Comparison of ENCODE assay signal across 11 mouse cellular contexts in the genomic region with DNA sequence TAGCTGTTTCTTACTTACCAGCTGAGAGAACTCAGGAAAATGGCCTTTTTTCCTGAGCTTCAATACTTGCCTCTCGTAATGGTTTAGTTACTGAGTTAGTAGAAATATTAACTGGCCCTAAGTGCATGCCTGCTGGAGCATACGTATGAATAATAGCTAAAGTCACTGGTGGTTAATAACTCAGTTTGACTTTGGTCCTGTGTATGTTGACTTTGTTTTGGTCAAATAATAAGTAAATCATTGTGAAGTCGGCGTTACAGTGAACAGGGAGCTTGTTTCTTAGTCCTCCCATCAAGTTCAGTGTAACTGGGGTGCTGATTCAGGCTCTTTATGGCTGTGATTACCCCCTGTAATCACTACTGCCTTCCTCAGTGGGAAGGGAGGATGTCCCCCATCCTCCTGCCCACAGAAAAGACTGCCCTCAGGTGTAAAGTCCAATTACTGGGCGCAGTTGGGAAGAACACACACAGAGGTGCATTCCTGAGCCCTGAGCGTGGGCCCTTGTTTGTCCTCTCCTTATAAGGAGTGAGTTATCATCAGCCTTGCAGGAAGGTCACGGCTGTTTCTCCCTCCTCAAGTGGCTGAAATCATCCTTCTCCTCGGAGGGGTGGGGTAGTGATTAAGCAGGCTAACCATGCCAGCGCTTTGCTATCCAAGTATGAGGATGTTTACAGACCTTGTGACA. TPM values are rescaled to one million over a fixed set of nuclear protein-coding genes. Genes with fewer than 3 reads are reported as not detected.
A peak's percentile ranks its signal among the peaks of the same experiment; 100 is the strongest.
DNase-seq lines count a peak whose midpoint lies in the region; ATAC-seq and TF ChIP-seq lines count a peak whose summit lies in the region.
"Had no signal": no experiment of that assay in that cellular context is flagged by ENCODE, and none has a peak within 500 bp of the region (broad histone marks: within the 10 kb centered on the region; RNA-seq: fewer than 3 reads in every experiment).

No protein-coding gene starts in this region.

- TF ChIP-seq CTCF in kidney, postnatal 0 days (IDR thresholded peaks at IDR 0.05; ENCODE audit: low read depth), result no peak

- intact Hi-C loops in gastrocnemius, postnatal 14 days (cut with DNase I; ENCODE audit: low total_unique reads), result no loop called here

- no peak overlapping the region for H3K9ac ChIP-seq in liver, embryonic 12.5 days
- H3K9ac ChIP-seq in kidney, postnatal 0 days (ENCODE audit: low read depth, low read length), result no peak overlapping the region
- H3K9ac ChIP-seq in stomach, embryonic 14.5 days (replicated peaks; ENCODE audit: low read depth, low read length), result no peak overlapping the region
- H3K9ac ChIP-seq: embryonic facial prominence, embryonic 12.5 days had no signal

- no peak overlapping the region for H3K27ac ChIP-seq in liver, embryonic 12.5 days
- peak overlapping the region; percentile 90 for H3K27ac ChIP-seq in kidney, postnatal 0 days
- peak overlapping the region; percentile 64; the same call in 1 of the 2 replicates for H3K27ac ChIP-seq in stomach, embryonic 14.5 days (ENCODE audit: low read length)
- H3K27ac ChIP-seq: embryonic facial prominence, embryonic 12.5 days had no signal

- DNase-seq in liver, result no peak
- peak; percentile 21 for DNase-seq in gastrocnemius, postnatal 14 days
- DNase-seq in kidney, postnatal 0 days (ENCODE audit: low spot score), result peak; percentile 85
- DNase-seq in cerebellum, adult 11 months, result no peak
- DNase-seq in layer of hippocampus, adult 9-10 months (ENCODE audit: low spot score), result no peak
- no peak for DNase-seq in left cerebral cortex, adult 8-10 months (ENCODE audit: low spot score in 2 of 2)

- no peaks in the 10 kb centered on the region for H3K9me3 ChIP-seq in liver, embryonic 12.5 days (replicated peaks)
- no peaks in the 10 kb centered on the region for H3K9me3 ChIP-seq in kidney, postnatal 0 days (replicated peaks; ENCODE audit: low read length)
- no peaks in the 10 kb centered on the region for H3K9me3 ChIP-seq in stomach, embryonic 14.5 days (ENCODE audit: control insufficient read depth, low read depth, low read length)
- H3K9me3 ChIP-seq: embryonic facial prominence, embryonic 12.5 days; G1E had no signal

- H3K4me1 ChIP-seq in liver, embryonic 12.5 days, result peaks cover 9% of the 10 kb centered on the region; the same call in 1 of the 2 replicates
- H3K4me1 ChIP-seq in kidney, postnatal 0 days (replicated peaks; ENCODE audit: insufficient read depth, low read length), result peaks cover 13% of the 10 kb centered on the region; the same call in 1 of the 2 replicates
- H3K4me1 ChIP-seq in stomach, embryonic 14.5 days (ENCODE audit: control insufficient read depth, insufficient read depth, low read length), result peaks cover 24% of the 10 kb centered on the region

- H3K4me3 ChIP-seq in liver, embryonic 12.5 days, result no peak overlapping the region
- H3K4me3 ChIP-seq in kidney, postnatal 0 days (replicated peaks; ENCODE audit: low read depth, low read length), result no peak overlapping the region
- H3K4me3 ChIP-seq in stomach, embryonic 14.5 days (ENCODE audit: low read depth, low read length), result no peak overlapping the region
- H3K4me3 ChIP-seq: embryonic facial prominence, embryonic 12.5 days had no signal

- ATAC-seq in liver, embryonic 12.5 days, result 0 out of 2 replicates have a peak, but pooled peaks have one; percentile 21
- peak; percentile 92 for ATAC-seq in kidney, postnatal 0 days (replicated peaks; ENCODE audit: low FRiP score, low read depth)
- peak; percentile 85 for ATAC-seq in stomach, embryonic 14.5 days (ENCODE audit: insufficient number of reproducible peaks, insufficient read depth, low FRiP score, low read depth)

- WGBS in liver, embryonic 12.5 days (ENCODE audit: insufficient replicate concordance), result 51% methylated on average over 9 of the region's 9 CpGs
- 22% methylated on average over 9 of the region's 9 CpGs for WGBS in kidney, postnatal 0 days
- 31% methylated on average over 9 of the region's 9 CpGs for WGBS in stomach, embryonic 14.5 days

- H3K36me3 ChIP-seq in liver, embryonic 12.5 days, result no peaks in the 10 kb centered on the region
- no peaks in the 10 kb centered on the region for H3K36me3 ChIP-seq in kidney, postnatal 0 days (ENCODE audit: insufficient read depth, low read length)
- no peaks in the 10 kb centered on the region for H3K36me3 ChIP-seq in stomach, embryonic 14.5 days (ENCODE audit: control insufficient read depth, insufficient read depth, low read length)
- H3K36me3 ChIP-seq: embryonic facial prominence, embryonic 12.5 days; G1E had no signal

- H3K27me3 ChIP-seq in liver, embryonic 12.5 days (replicated peaks), result no peaks in the 10 kb centered on the region
- H3K27me3 ChIP-seq in kidney, postnatal 0 days (ENCODE audit: insufficient read depth, low read length), result no peaks in the 10 kb centered on the region
- no peaks in the 10 kb centered on the region for H3K27me3 ChIP-seq in stomach, embryonic 14.5 days (ENCODE audit: control insufficient read depth, insufficient read depth, low read length)
- H3K27me3 ChIP-seq: embryonic facial prominence, embryonic 12.5 days had no signal

- no peak overlapping the region for H3K4me2 ChIP-seq in liver, embryonic 12.5 days
- H3K4me2 ChIP-seq in kidney, postnatal 0 days (ENCODE audit: low read length), result no peak overlapping the region
- no peak overlapping the region for H3K4me2 ChIP-seq in stomach, embryonic 14.5 days (replicated peaks; ENCODE audit: low read depth, low read length)
- H3K4me2 ChIP-seq: embryonic facial prominence, embryonic 12.5 days had no signal

RNA-seq across cellular contexts. Expression of a gene that starts 24.1 kb away (rescaled TPM):
- not detected in 2 replicates for polyA plus RNA-seq in liver, embryonic 12.5 days (2016; fragmentation: Nextera tagmentation; extraction: Ambion mirVana)
- total RNA-seq in gastrocnemius, postnatal 14 days (2021), result not detected
- polyA plus RNA-seq in kidney, postnatal 0 days (2015; fragmentation: Nextera tagmentation; extraction: Ambion mirVana), result not detected in 2 replicates
- not detected in 2 replicates for polyA plus RNA-seq in stomach, embryonic 14.5 days (2014; fragmentation: Nextera tagmentation; extraction: Ambion mirVana)
- total RNA-seq in left cerebral cortex, adult 8-10 months (2022), result not detected
- total RNA-seq: layer of hippocampus, adult 18-20 months had no signal
- polyA plus RNA-seq: embryonic facial prominence, embryonic 12.5 days; G1E had no signal

Comparison
In these comparisons a context has a peak if more than half of its experiments do, and no peak if none do; other contexts are left out.
1. ATAC-seq: peak in every context shown above with its lines; median percentile 92 in kidney, postnatal 0 days; 85 in stomach, embryonic 14.5 days; 21 in liver, embryonic 12.5 days.
2. DNase-seq: peak in gastrocnemius, postnatal 14 days (single experiment) and kidney, postnatal 0 days (single experiment); none in liver (single experiment), cerebellum, adult 11 months (single experiment), layer of hippocampus, adult 9-10 months (single experiment) and left cerebral cortex, adult 8-10 months (0 of 2).